Mouse (Mus musculus) liver, embryonic 13.5 days (tissue): ENCODE data around the gene Rnf10. TPM values are rescaled to one million over a fixed set of nuclear protein-coding genes. Genes with fewer than 3 reads are reported as not detected.

Experiments
- ATAC-seq: fragments of 200-750 bp; cut with Nextera tagmentation; 2 replicates; pipeline ENCODE4 v1.8.0; 2017; ENCODE audit warnings: low read depth, mild to moderate bottlenecking, moderate number of reproducible peaks, moderate library complexity
- DNase-seq: peaks from one replicate; pipeline ENCODE4 v3.0.0; 2022
- H3K27ac ChIP-seq: fragments of 300-500 bp; sonication (generic); 2 replicates; pipeline ENCODE4 v1.5.1; 2015; ENCODE audit warnings: moderate library complexity, mild to moderate bottlenecking, inconsistent platforms
- H3K27me3 ChIP-seq: fragments of 300-500 bp; sonication (generic); 2 replicates; pipeline ENCODE4 v1.6.1; 2015; ENCODE audit warnings: mild to moderate bottlenecking, inconsistent platforms
- H3K36me3 ChIP-seq: fragments of 300-500 bp; sonication (generic); 2 replicates; pipeline ENCODE4 v1.6.1; 2015; ENCODE audit warnings: mild to moderate bottlenecking, inconsistent platforms
- H3K4me1 ChIP-seq: fragments of 300-500 bp; sonication (generic); replicated peaks from 2 replicates; pipeline ENCODE4 v1.6.1; 2015; ENCODE audit warnings: inconsistent platforms
- H3K4me2 ChIP-seq: fragments of 300-500 bp; sonication (generic); 2 replicates; pipeline ENCODE4 v1.6.1; 2015; ENCODE audit warnings: inconsistent platforms, mild to moderate bottlenecking, moderate library complexity
- H3K4me3 ChIP-seq: fragments of 300-500 bp; sonication (generic); replicated peaks from 2 replicates; pipeline ENCODE4 v1.5.1; 2015; ENCODE audit warnings: mild to moderate bottlenecking, inconsistent platforms
- H3K9ac ChIP-seq: fragments of 300-500 bp; sonication (generic); 2 replicates; pipeline ENCODE4 v1.6.1; 2015; ENCODE audit warnings: mild to moderate bottlenecking, inconsistent platforms
- H3K9me3 ChIP-seq: fragments of 300-500 bp; sonication (generic); replicated peaks from 2 replicates; pipeline ENCODE4 v1.6.1; 2016; ENCODE audit warnings: inconsistent platforms
- WGBS: fragments of 180-500 bp; shearing (Covaris S2); methylation state at CpG from one replicate; pipeline ENCODE4 v1.1.7; 2015; ENCODE audit not compliant: insufficient replicate concordance; 5-methylcytosine and 5-hydroxymethylcytosine counted together
- polyA plus RNA-seq: library from polyadenylated mRNA; unstranded; fragments of >200 nt; fragmentation: Nextera tagmentation; extraction: Ambion mirVana; gene quantifications from 2 replicates; pipeline ENCODE4 v1.2.1, GENCODE M21; 2015

The Rnf10 gene
- polyA plus RNA-seq, 1 experiment from 2014 or later: 122 TPM

- Histone ChIP-seq H3K4me3 (no peak overlapping the region), H3K4me1 (peaks cover 18% of the 10 kb centered on the region), H3K36me3 (no peaks in the 10 kb centered on the region), H3K9ac (no peak overlapping the region), H3K4me2 (no peak overlapping the region), H3K9me3 (no peaks in the 10 kb centered on the region), H3K27me3 (peaks cover 49% of the 10 kb centered on the region), H3K27ac (no peak overlapping the region)
- ATAC-seq (no peak), DNase-seq (no peak)
- 82% methylated on average over 14 of the region's 14 CpGs for WGBS
These were observed 39.5 kb downstream of the Rnf10 start for GRCm38 (mm10) chr5:115233031-115233780.

- H3K9me3 ChIP-seq: no peaks in the 10 kb centered on the region
- 64% methylated on average over 6 of the region's 6 CpGs for WGBS
- no peak overlapping the region for H3K4me3 ChIP-seq
- no peak overlapping the region for H3K27ac ChIP-seq
- H3K4me1 ChIP-seq: peaks cover 15% of the 10 kb centered on the region
- H3K4me2 ChIP-seq: no peak overlapping the region
- peaks cover 49% of the 10 kb centered on the region for H3K27me3 ChIP-seq
- no peaks in the 10 kb centered on the region for H3K36me3 ChIP-seq
- DNase-seq (no peak), ATAC-seq (no peak)
- no peak overlapping the region for H3K9ac ChIP-seq
These were observed 40.2 kb downstream of the Rnf10 start for GRCm38 (mm10) chr5:115232516-115232915.

- H3K4me3 ChIP-seq: no peak overlapping the region
- H3K4me1 ChIP-seq: peaks cover 10% of the 10 kb centered on the region
- no peak overlapping the region for H3K9ac ChIP-seq
- no peak overlapping the region for H3K4me2 ChIP-seq
- WGBS: 52% methylated on average over 16 of the region's 16 CpGs
- peaks cover 49% of the 10 kb centered on the region for H3K27me3 ChIP-seq
- no peak overlapping the region for H3K27ac ChIP-seq
- no peaks in the 10 kb centered on the region for H3K9me3 ChIP-seq
- no peaks in the 10 kb centered on the region for H3K36me3 ChIP-seq
- no peak for ATAC-seq
- no peak for DNase-seq
These were observed 41.1 kb downstream of the Rnf10 start for GRCm38 (mm10) chr5:115231552-115232120.

- Histone ChIP-seq H3K4me1 (peaks cover 10% of the 10 kb centered on the region), H3K9ac (no peak overlapping the region), H3K9me3 (no peaks in the 10 kb centered on the region), H3K4me3 (no peak overlapping the region), H3K27ac (no peak overlapping the region), H3K4me2 (no peak overlapping the region), H3K27me3 (peaks cover 49% of the 10 kb centered on the region), H3K36me3 (no peaks in the 10 kb centered on the region)
- ATAC-seq: no peak
- WGBS: 56% methylated on average over 15 of the region's 15 CpGs
- DNase-seq: no peak
These were observed 41.7 kb downstream of the Rnf10 start for GRCm38 (mm10) chr5:115230830-115231551.

- Histone ChIP-seq H3K27me3 (peaks cover 36% of the 10 kb centered on the region), H3K4me2 (no peak overlapping the region), H3K9ac (no peak overlapping the region), H3K4me3 (no peak overlapping the region), H3K36me3 (no peaks in the 10 kb centered on the region), H3K27ac (no peak overlapping the region), H3K4me1 (no peaks in the 10 kb centered on the region), H3K9me3 (0 out of 2 replicates have a peak, but pooled peaks cover 9% of the 10 kb centered on the region)
- 58% methylated on average over 3 of the region's 3 CpGs for WGBS
- ATAC-seq (no peak), DNase-seq (no peak)
These were observed 50.2 kb downstream of the Rnf10 start for GRCm38 (mm10) chr5:115222485-115222884.

- WGBS: 40% methylated on average over 13 of the region's 13 CpGs
- no peak overlapping the region for H3K27ac ChIP-seq
- ATAC-seq: no peak
- no peak overlapping the region for H3K9ac ChIP-seq
- no peaks in the 10 kb centered on the region for H3K4me1 ChIP-seq
- H3K4me2 ChIP-seq: no peak overlapping the region
- DNase-seq: no peak
- no peaks in the 10 kb centered on the region for H3K36me3 ChIP-seq
- H3K27me3 ChIP-seq: peaks cover 50% of the 10 kb centered on the region
- no peak overlapping the region for H3K4me3 ChIP-seq
- 0 out of 2 replicates have a peak, but pooled peaks cover 9% of the 10 kb centered on the region for H3K9me3 ChIP-seq
These were observed 51.6 kb downstream of the Rnf10 start for GRCm38 (mm10) chr5:115220931-115221640.

GRCm38 (mm10) chr5:115217998-115218397 is 54.7 kb downstream of the Rnf10 start:
- DNase-seq (no peak), ATAC-seq (no peak)
- H3K27ac ChIP-seq: no peak overlapping the region
- H3K4me3 ChIP-seq: no peak overlapping the region
- H3K4me1 ChIP-seq: no peaks in the 10 kb centered on the region
- H3K4me2 ChIP-seq: no peak overlapping the region
- peaks cover 71% of the 10 kb centered on the region for H3K27me3 ChIP-seq
- no peaks in the 10 kb centered on the region for H3K36me3 ChIP-seq
- no peak overlapping the region for H3K9ac ChIP-seq
- H3K9me3 ChIP-seq: 0 out of 2 replicates have a peak, but pooled peaks cover 9% of the 10 kb centered on the region
- WGBS: 65% methylated on average over 12 of the region's 12 CpGs

- H3K27ac ChIP-seq: no peak overlapping the region
- H3K4me1 ChIP-seq: no peaks in the 10 kb centered on the region
- no peak overlapping the region for H3K9ac ChIP-seq
These were observed 57.2 kb downstream of the Rnf10 start for GRCm38 (mm10) chr5:115215273-115216185.

GRCm38 (mm10) chr5:115214864-115215263 is 57.8 kb downstream of the Rnf10 start:
- Histone ChIP-seq H3K4me3 (0 out of 2 replicates have a peak overlapping the region, but pooled peaks have one; percentile 16), H3K36me3 (no peaks in the 10 kb centered on the region), H3K27me3 (peaks cover 77% of the 10 kb centered on the region), H3K9me3 (0 out of 2 replicates have a peak, but pooled peaks cover 4% of the 10 kb centered on the region), H3K9ac (no peak overlapping the region), H3K4me2 (0 out of 2 replicates have a peak overlapping the region, but pooled peaks have one; percentile 33), H3K4me1 (no peaks in the 10 kb centered on the region), H3K27ac (no peak overlapping the region)
- 1% methylated on average over 17 of the region's 17 CpGs for WGBS
- DNase-seq (no peak), ATAC-seq (no peak)

More at GRCm38 (mm10) chr5:115215273-115216185, 57.2 kb downstream of the Rnf10 start:
- H3K4me2 ChIP-seq: 0 out of 2 replicates have a peak overlapping the region, but pooled peaks have one; percentile 33
- no peak for ATAC-seq
- H3K36me3 ChIP-seq: no peaks in the 10 kb centered on the region
- no peak for DNase-seq
- 0 out of 2 replicates have a peak, but pooled peaks cover 4% of the 10 kb centered on the region for H3K9me3 ChIP-seq
- 23% methylated on average over 27 of the region's 27 CpGs for WGBS
- 0 out of 2 replicates have a peak overlapping the region, but pooled peaks have one; percentile 16 for H3K4me3 ChIP-seq
- peaks cover 82% of the 10 kb centered on the region for H3K27me3 ChIP-seq

- H3K27ac ChIP-seq: no peak overlapping the region
- no peaks in the 10 kb centered on the region for H3K9me3 ChIP-seq
- 46% methylated on average over 4 of the region's 4 CpGs for WGBS
- H3K36me3 ChIP-seq: no peaks in the 10 kb centered on the region
- H3K27me3 ChIP-seq: peaks cover 63% of the 10 kb centered on the region
- H3K4me2 ChIP-seq: no peak overlapping the region
- no peaks in the 10 kb centered on the region for H3K4me1 ChIP-seq
- H3K9ac ChIP-seq: no peak overlapping the region
- DNase-seq (no peak), ATAC-seq (no peak)
- H3K4me3 ChIP-seq: no peak overlapping the region
These were observed 59.8 kb downstream of the Rnf10 start for GRCm38 (mm10) chr5:115212861-115213260.
